Mouse (Mus musculus) myocyte (in vitro differentiated cells): ENCODE results near the gene Trim69. TPM values are rescaled to one million over a fixed set of nuclear protein-coding genes. Genes with fewer than 3 reads are reported as not detected.

Experiments
- H3K27me3 ChIP-seq: one replicate; pipeline ENCODE4 v1.6.1; 2011; ENCODE audit not compliant: control insufficient read depth, insufficient read depth, insufficient read length
- H3K36me3 ChIP-seq: one replicate; pipeline ENCODE4 v1.6.1; 2011; ENCODE audit not compliant: control insufficient read depth, insufficient read depth
- H3K4me2 ChIP-seq: one replicate; pipeline ENCODE4 v1.6.1; 2011; ENCODE audit warnings: low read depth, control low read depth
- H3K4me3 ChIP-seq: one replicate; pipeline ENCODE4 v1.5.1; 2011; ENCODE audit warnings: mild to moderate bottlenecking, control low read depth, moderate library complexity
- H3K79me2 ChIP-seq: one replicate; pipeline ENCODE4 v1.6.1; 2011; ENCODE audit not compliant: control insufficient read depth, insufficient read depth
- H3ac ChIP-seq: one replicate; pipeline ENCODE4 v1.6.1; 2011; ENCODE audit not compliant: control insufficient read depth, insufficient read length
- CEBPB ChIP-seq: IDR thresholded peaks from 2 replicates; pipeline ENCODE4 v1.6.1; 2011; ENCODE audit warnings: mild to moderate bottlenecking, moderate library complexity; ENCODE audit not compliant: poor library complexity, insufficient read depth, severe bottlenecking
- E2F4 ChIP-seq: IDR thresholded peaks from one replicate; pipeline ENCODE4 v1.6.1; 2011; ENCODE audit warnings: mild to moderate bottlenecking, control low read depth, moderate library complexity; ENCODE audit not compliant: insufficient read depth
- MAX ChIP-seq: IDR thresholded peaks from one replicate; pipeline ENCODE4 v1.6.1; 2011; ENCODE audit warnings: low read depth, mild to moderate bottlenecking, control low read depth
- MYOD1 ChIP-seq, 3 experiments: IDR thresholded peaks; one replicate each; pipeline ENCODE4 v1.6.1; 2011; ENCODE audit warnings: control low read depth in 2 of 3, low read depth in 2 of 3, mild to moderate bottlenecking in 2 of 3, moderate library complexity in 1 of 3; ENCODE audit not compliant: insufficient read length in 2 of 3, control insufficient read depth in 1 of 3
- MYOG ChIP-seq, 3 experiments: IDR thresholded peaks; one replicate each; pipeline ENCODE4 v1.6.1; 2011; ENCODE audit warnings: control low read depth in 2 of 3, low read depth in 2 of 3, mild to moderate bottlenecking in 2 of 3; ENCODE audit not compliant: insufficient read length in 2 of 3, control insufficient read depth in 1 of 3, insufficient read depth in 1 of 3
- POLR2A ChIP-seq: IDR thresholded peaks from one replicate; pipeline ENCODE4 v1.6.1; 2011; ENCODE audit warnings: low read depth, mild to moderate bottlenecking, control low read depth, moderate library complexity; ENCODE audit not compliant: insufficient read length
- POLR2AphosphoS2 ChIP-seq: IDR thresholded peaks from one replicate; pipeline ENCODE4 v1.6.1; 2011; ENCODE audit warnings: low read depth, control low read depth; ENCODE audit not compliant: insufficient read length
- REST ChIP-seq: IDR thresholded peaks from one replicate; pipeline ENCODE4 v1.6.1; 2011; ENCODE audit warnings: mild to moderate bottlenecking, control low read depth, moderate library complexity; ENCODE audit not compliant: insufficient read depth, insufficient read length
- SRF ChIP-seq: IDR thresholded peaks from one replicate; pipeline ENCODE4 v1.6.1; 2011; ENCODE audit warnings: low read depth; ENCODE audit not compliant: control insufficient read depth, insufficient read length
- TCF12 ChIP-seq: IDR thresholded peaks from one replicate; pipeline ENCODE4 v1.6.1; 2011; ENCODE audit warnings: mild to moderate bottlenecking, control low read depth; ENCODE audit not compliant: poor library complexity, insufficient read depth, severe bottlenecking
- TCF3 ChIP-seq: IDR thresholded peaks from one replicate; pipeline ENCODE4 v1.6.1; 2011; ENCODE audit warnings: low read depth, control low read depth; ENCODE audit not compliant: insufficient read length
- USF1 ChIP-seq: IDR thresholded peaks from one replicate; pipeline ENCODE4 v1.6.1; 2011; ENCODE audit warnings: low read depth, mild to moderate bottlenecking, control low read depth, moderate library complexity
- polyA plus RNA-seq: library from polyadenylated mRNA; unstranded; fragments of >200 nt; fragmentation: generic; extraction: Trizol; gene quantifications from one replicate; pipeline ENCODE4 v1.2.1, GENCODE M21; 2012; ENCODE audit warnings: missing spikeins

The Trim69 gene
- polyA plus RNA-seq, 1 experiment, result 0.04 TPM

DNA sequence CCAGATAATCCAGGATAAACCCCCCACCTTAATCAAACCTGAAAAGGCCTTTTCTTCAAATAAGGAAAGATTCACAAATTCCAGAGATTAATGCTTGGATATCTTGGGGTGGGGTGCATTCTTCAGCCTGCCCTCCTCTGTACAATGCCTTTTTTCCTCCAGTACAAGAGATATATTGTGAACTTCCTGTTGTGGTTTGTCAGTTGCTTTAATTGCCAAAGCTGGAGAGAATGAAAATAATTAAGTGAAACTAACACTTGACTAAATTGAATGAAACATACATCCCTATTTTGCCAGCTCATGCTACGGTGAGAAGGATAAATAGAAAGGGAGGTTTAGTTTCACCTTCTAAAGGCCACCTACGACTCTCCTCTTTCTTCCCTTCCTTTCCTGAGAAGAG lies 57.7 kb downstream of the Trim69 start:
- Histone ChIP-seq H3K36me3 (no peaks in the 10 kb centered on the region), H3K4me2 (no peak overlapping the region), H3K79me2 (no peaks in the 10 kb centered on the region), H3K4me3 (no peak overlapping the region), H3K27me3 (no peaks in the 10 kb centered on the region), H3ac (no peak overlapping the region)
- TF ChIP-seq TCF12 (no peak), TCF3 (no peak), SRF (no peak), MYOD1 (IDR thresholded peaks at IDR 0.05; ENCODE audit: control insufficient read depth in 1 of 3, insufficient read length in 2 of 3, low read depth in 2 of 3) (no peak), E2F4 (no peak), POLR2A (no peak), CEBPB (no peak), MAX (no peak), POLR2AphosphoS2 (no peak), MYOG (IDR thresholded peaks at IDR 0.05; ENCODE audit: control insufficient read depth in 1 of 3, insufficient read depth in 1 of 3, insufficient read length in 2 of 3, low read depth in 2 of 3) (no peak), REST (no peak), USF1 (no peak)

DNA sequence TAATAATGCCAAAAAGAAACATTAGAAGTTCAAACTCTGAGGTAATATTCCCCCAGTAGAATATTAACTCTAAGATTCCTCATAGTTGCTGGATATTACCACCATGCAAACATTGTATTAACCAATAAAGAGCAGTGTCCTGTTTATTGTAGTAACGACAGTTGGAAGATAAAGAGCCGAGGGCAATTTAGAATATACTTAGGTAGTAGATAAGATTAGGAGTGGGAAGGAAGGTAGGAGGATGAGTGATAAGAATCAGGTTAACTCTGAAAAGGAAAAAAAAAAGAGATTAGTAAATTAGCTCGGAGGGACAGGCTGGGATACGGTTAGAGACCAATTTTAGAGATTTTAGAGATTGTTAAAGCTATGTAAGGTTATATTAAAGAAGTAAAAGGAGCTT lies 60.9 kb downstream of the Trim69 start:
- no peak overlapping the region for H3K4me2 ChIP-seq
- no peaks in the 10 kb centered on the region for H3K36me3 ChIP-seq
- TF ChIP-seq TCF12 (no peak), MYOG (IDR thresholded peaks at IDR 0.05; ENCODE audit: control insufficient read depth in 1 of 3, insufficient read depth in 1 of 3, insufficient read length in 2 of 3, low read depth in 2 of 3) (no peak)
- H3K4me3 ChIP-seq, result no peak overlapping the region
- H3ac ChIP-seq, result no peak overlapping the region
- no peaks in the 10 kb centered on the region for H3K79me2 ChIP-seq
- H3K27me3 ChIP-seq, result no peaks in the 10 kb centered on the region

GRCm38 (mm10) chr2:122221798-122222197 lies 61.3 kb downstream of the Trim69 start:
- no peak for TF ChIP-seq REST
- no peak for TF ChIP-seq MAX
- no peak for TF ChIP-seq USF1
- no peak for TF ChIP-seq SRF
- TF ChIP-seq MYOD1 (IDR thresholded peaks at IDR 0.05; ENCODE audit: control insufficient read depth in 1 of 3, insufficient read length in 2 of 3, low read depth in 2 of 3), result no peak
- no peak for TF ChIP-seq TCF12
- no peak for TF ChIP-seq CEBPB

GRCm38 (mm10) chr2:122222272-122222671 lies 61.8 kb downstream of the Trim69 start:
- no peaks in the 10 kb centered on the region for H3K79me2 ChIP-seq
- no peaks in the 10 kb centered on the region for H3K36me3 ChIP-seq
- H3K4me3 ChIP-seq, result no peak overlapping the region
- TF ChIP-seq MYOG (IDR thresholded peaks at IDR 0.05; ENCODE audit: control insufficient read depth in 1 of 3, insufficient read depth in 1 of 3, insufficient read length in 2 of 3, low read depth in 2 of 3) (no peak), POLR2AphosphoS2 (no peak), TCF3 (no peak), TCF12 (no peak)
- H3K4me2 ChIP-seq, result no peak overlapping the region
- no peaks in the 10 kb centered on the region for H3K27me3 ChIP-seq
- no peak overlapping the region for H3ac ChIP-seq

More at GRCm38 (mm10) chr2:122221798-122222197, 61.3 kb downstream of the Trim69 start:
- no peaks in the 10 kb centered on the region for H3K79me2 ChIP-seq
- no peak overlapping the region for H3ac ChIP-seq
- no peak overlapping the region for H3K4me2 ChIP-seq
- H3K36me3 ChIP-seq, result no peaks in the 10 kb centered on the region
- no peak overlapping the region for H3K4me3 ChIP-seq
- H3K27me3 ChIP-seq, result no peaks in the 10 kb centered on the region

- H3K36me3 ChIP-seq, result no peaks in the 10 kb centered on the region
- H3K79me2 ChIP-seq, result no peaks in the 10 kb centered on the region
- H3ac ChIP-seq, result no peak overlapping the region
- no peak overlapping the region for H3K4me2 ChIP-seq
- no peak for TF ChIP-seq CEBPB
- no peak for TF ChIP-seq E2F4
- no peak for TF ChIP-seq TCF12
- no peak for TF ChIP-seq USF1
- no peak for TF ChIP-seq SRF
- no peaks in the 10 kb centered on the region for H3K27me3 ChIP-seq
- no peak overlapping the region for H3K4me3 ChIP-seq
Observed at GRCm38 (mm10) chr2:122223654-122224053, 63.2 kb downstream of the Trim69 start.

Other genes with a start within 250 kb of the Trim69 start
- gene Ctdspl2, start 204.7 kb upstream of the Trim69 start, polyA plus RNA-seq, result 3.7 TPM
- 0.01 TPM for gene Mageb3, start 204.6 kb upstream of the Trim69 start, polyA plus RNA-seq
- 6.1 TPM for gene Eif3j1, start 132.2 kb upstream of the Trim69 start, polyA plus RNA-seq
- gene Spg11, start 42.3 kb upstream of the Trim69 start, polyA plus RNA-seq, result 5.8 TPM
- 321 TPM for gene B2m, start 13.0 kb upstream of the Trim69 start, polyA plus RNA-seq
- gene Patl2, start 25.5 kb downstream of the Trim69 start, polyA plus RNA-seq, result 0.07 TPM
- gene Terb2, start 25.6 kb downstream of the Trim69 start, polyA plus RNA-seq, result not detected
- 18.5 TPM for gene Sord, start 74.0 kb downstream of the Trim69 start, polyA plus RNA-seq
- gene Duox2, start 137.7 kb downstream of the Trim69 start, polyA plus RNA-seq, result 0.12 TPM
- gene Duoxa2, start 138.2 kb downstream of the Trim69 start, polyA plus RNA-seq, result not detected
- gene Duoxa1, start 153.0 kb downstream of the Trim69 start, polyA plus RNA-seq, result 2.6 TPM
- 0.10 TPM for gene Duox1, start 155.0 kb downstream of the Trim69 start, polyA plus RNA-seq
- 48.5 TPM for gene Shf, start 208.5 kb downstream of the Trim69 start, polyA plus RNA-seq